In genomic region chr1:60750201-60750765, GRCm38 (mm10) we compare ENCODE assay signal across 14 mouse cellular contexts.
"Had no signal": no experiment of that assay in that cellular context is flagged by ENCODE, and none has a peak within 500 bp of the region (broad histone marks: within the 10 kb centered on the region; RNA-seq: fewer than 3 reads in every experiment).

No protein-coding gene starts in this region.

- H3K27ac ChIP-seq: left cerebral cortex, adult 2 months; limb, embryonic 12.5 days; liver, embryonic 14.5 days; midbrain, embryonic 10.5 days had no signal

- H3K36me3 ChIP-seq: limb, embryonic 12.5 days; midbrain, embryonic 10.5 days had no signal

- H3K4me3 ChIP-seq: left cerebral cortex, adult 2 months; limb, embryonic 12.5 days; midbrain, embryonic 10.5 days had no signal

- H3K4me1 ChIP-seq: midbrain, embryonic 10.5 days had no signal

- ATAC-seq: intestine, postnatal 0 days; midbrain, embryonic 16.5 days had no signal

- H3K27me3 ChIP-seq: limb, embryonic 12.5 days had no signal

- H3K9me3 ChIP-seq: limb, embryonic 12.5 days; midbrain, embryonic 10.5 days had no signal

- H3K9ac ChIP-seq: limb, embryonic 12.5 days; liver, embryonic 14.5 days had no signal

- H3K4me2 ChIP-seq: limb, embryonic 12.5 days had no signal

- DNase-seq: kidney, adult 9 months; kidney, postnatal 25 days; lung, adult 18-20 months; lung, postnatal 10 days; lung, postnatal 4 days; right cerebral cortex, postnatal 25 days; thymus, adult 18-20 months; thymus, postnatal 36 days had no signal
